Mouse (Mus musculus) heart, embryonic 11.5 days (tissue): ENCODE data around the gene Nampt. TPM values are rescaled to one million over a fixed set of nuclear protein-coding genes. Genes with fewer than 3 reads are reported as not detected.

Source experiments
- ATAC-seq: fragments of 200-750 bp; cut with Nextera tagmentation; replicated peaks from 2 replicates; pipeline ENCODE4 v1.8.0; 2017; ENCODE audit warnings: moderate library complexity; ENCODE audit not compliant: insufficient number of reproducible peaks, low FRiP score, low TSS enrichment
- H3K27ac ChIP-seq: fragments of 300-500 bp; sonication (generic); 2 replicates; pipeline ENCODE4 v1.5.1; 2014; ENCODE audit warnings: mild to moderate bottlenecking, low read depth, low read length
- H3K27me3 ChIP-seq: fragments of 300-500 bp; sonication (generic); 2 replicates; pipeline ENCODE4 v1.6.1; 2014; ENCODE audit warnings: mild to moderate bottlenecking, low read length, mixed read lengths; ENCODE audit not compliant: control insufficient read depth, insufficient read depth
- H3K36me3 ChIP-seq: fragments of 300-500 bp; sonication (generic); 2 replicates; pipeline ENCODE4 v1.6.1; 2014; ENCODE audit warnings: mild to moderate bottlenecking, low read length, moderate library complexity, mixed read lengths; ENCODE audit not compliant: control insufficient read depth, insufficient read depth
- H3K4me1 ChIP-seq: fragments of 300-500 bp; sonication (generic); 2 replicates; pipeline ENCODE4 v1.6.1; 2014; ENCODE audit warnings: low read length; ENCODE audit not compliant: control insufficient read depth, insufficient read depth
- H3K4me2 ChIP-seq: fragments of 300-500 bp; sonication (generic); 2 replicates; pipeline ENCODE4 v1.6.1; 2014; ENCODE audit warnings: mild to moderate bottlenecking, moderate library complexity
- H3K4me3 ChIP-seq: fragments of 300-500 bp; sonication (generic); 2 replicates; pipeline ENCODE4 v1.5.1; 2014; ENCODE audit warnings: low read depth, low read length
- H3K9ac ChIP-seq: fragments of 300-500 bp; sonication (generic); 2 replicates; pipeline ENCODE4 v1.6.1; 2014; ENCODE audit warnings: mild to moderate bottlenecking, low read depth, low read length, moderate library complexity
- H3K9me3 ChIP-seq: fragments of 300-500 bp; sonication (generic); replicated peaks from 2 replicates; pipeline ENCODE4 v1.6.1; 2016; ENCODE audit warnings: low read length; ENCODE audit not compliant: control insufficient read depth
- WGBS: fragments of 180-500 bp; shearing (Covaris S2); extraction: QIAGEN DNeasy Blood & Tissue Kit; methylation state at CpG from one replicate; pipeline ENCODE4 v1.1.7; 2014; ENCODE audit not compliant: insufficient replicate concordance; 5-methylcytosine and 5-hydroxymethylcytosine counted together
- polyA plus RNA-seq: library from polyadenylated mRNA; unstranded; fragments of >200 nt; fragmentation: Nextera tagmentation; extraction: Ambion mirVana; gene quantifications from 2 replicates; pipeline ENCODE4 v1.2.1, GENCODE M21; 2014

Nampt gene
- polyA plus RNA-seq, 1 experiment from 2014 or later: 21.0 TPM

DNA sequence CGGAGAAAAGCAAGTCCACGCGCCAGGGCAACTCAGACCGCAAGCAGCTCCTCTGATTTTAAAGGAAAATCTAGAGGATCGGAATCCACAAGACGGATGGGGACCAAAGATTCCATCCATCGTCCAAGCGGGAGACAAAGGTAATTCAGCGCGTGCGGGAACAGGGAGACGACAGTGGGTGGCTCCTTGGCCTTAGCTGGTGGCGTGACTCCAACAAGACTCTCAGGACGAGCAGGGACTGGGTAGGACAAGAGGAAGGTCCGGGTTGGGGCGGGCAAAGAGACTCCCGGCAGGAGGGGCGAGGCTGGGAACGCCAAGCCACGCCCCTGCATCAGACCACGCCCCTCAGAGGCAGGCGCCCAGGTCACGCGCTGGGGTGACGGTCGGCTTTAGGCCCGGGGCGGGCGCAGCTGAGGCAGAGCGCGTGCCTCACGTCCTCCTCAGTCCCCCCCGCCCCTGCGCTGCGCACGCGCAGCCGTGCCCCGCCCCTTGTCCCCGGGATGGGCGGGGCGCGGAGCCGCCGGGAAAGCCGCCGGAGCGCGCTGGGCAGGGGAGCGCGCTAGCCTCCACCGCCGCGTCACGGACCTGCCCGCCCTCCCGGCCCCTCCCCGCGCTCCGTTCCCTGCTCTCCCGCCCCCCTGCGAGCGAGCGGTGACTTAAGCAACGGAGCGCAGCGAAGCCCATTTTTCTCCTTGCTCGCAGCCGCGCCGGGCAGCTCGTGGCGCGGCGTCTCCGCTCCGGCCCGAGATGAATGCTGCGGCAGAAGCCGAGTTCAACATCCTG, 669 bp downstream of the Nampt start:
- H3K27me3 ChIP-seq: no peaks in the 10 kb centered on the region
- H3K9ac ChIP-seq: peak overlapping the region; percentile 80
- H3K4me3 ChIP-seq: peak overlapping the region; percentile 84
- ATAC-seq: peak; percentile 98
- peaks cover 5% of the 10 kb centered on the region; the same call in 1 of the 2 replicates for H3K4me1 ChIP-seq
- H3K9me3 ChIP-seq: no peaks in the 10 kb centered on the region
- H3K36me3 ChIP-seq: no peaks in the 10 kb centered on the region
- peak overlapping the region; percentile 90 for H3K27ac ChIP-seq
- H3K4me2 ChIP-seq: peak overlapping the region; percentile 82
- under 1% methylated on average over 60 of the region's 80 CpGs for WGBS

GRCm38 (mm10) chr12:32820688-32821503, 1.6 kb downstream of the Nampt start:
- H3K4me2 ChIP-seq: peak overlapping the region; percentile 82
- H3K36me3 ChIP-seq: no peaks in the 10 kb centered on the region
- WGBS: 2% methylated on average over 48 of the region's 49 CpGs
- H3K9me3 ChIP-seq: no peaks in the 10 kb centered on the region
- H3K9ac ChIP-seq: peak overlapping the region; percentile 80
- peak overlapping the region; percentile 90 for H3K27ac ChIP-seq
- H3K27me3 ChIP-seq: no peaks in the 10 kb centered on the region
- peaks cover 8% of the 10 kb centered on the region for H3K4me1 ChIP-seq
- peak; percentile 76 for ATAC-seq
- peak overlapping the region; percentile 84 for H3K4me3 ChIP-seq

DNA sequence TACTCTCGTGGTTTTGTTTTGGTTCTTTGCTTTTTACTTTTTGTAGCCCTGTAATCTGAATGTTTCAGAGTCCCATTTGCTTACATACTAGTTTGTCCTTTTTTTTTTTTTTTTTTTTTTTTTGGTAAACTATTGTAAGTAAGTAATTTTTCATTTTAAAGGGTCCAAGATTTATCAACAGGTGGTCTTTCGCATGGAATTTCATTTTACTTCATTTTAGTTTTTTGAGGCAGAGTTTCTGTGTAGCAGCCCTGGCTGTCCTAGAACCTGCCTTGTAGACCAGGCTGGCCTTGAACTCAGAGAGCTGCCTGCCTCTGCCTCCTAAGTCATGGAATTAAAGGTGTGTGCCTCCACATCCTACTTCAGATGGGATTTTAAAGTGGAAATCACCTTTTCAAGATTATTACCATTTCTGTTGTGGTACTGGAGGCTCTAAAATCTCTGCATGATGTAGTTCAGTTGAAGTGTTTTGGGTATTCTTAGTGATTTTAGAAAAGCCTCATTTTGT, 2.2 kb downstream of the Nampt start:
- Histone ChIP-seq H3K27me3 (no peaks in the 10 kb centered on the region), H3K9ac (no peak overlapping the region; the same call in 1 of the 2 replicates), H3K9me3 (no peaks in the 10 kb centered on the region), H3K4me3 (peak overlapping the region; percentile 84), H3K4me2 (peak overlapping the region; percentile 82), H3K27ac (no peak overlapping the region), H3K36me3 (no peaks in the 10 kb centered on the region), H3K4me1 (peaks cover 13% of the 10 kb centered on the region)
- ATAC-seq: no peak
- WGBS: 45% methylated on average over 2 of the region's 2 CpGs

DNA sequence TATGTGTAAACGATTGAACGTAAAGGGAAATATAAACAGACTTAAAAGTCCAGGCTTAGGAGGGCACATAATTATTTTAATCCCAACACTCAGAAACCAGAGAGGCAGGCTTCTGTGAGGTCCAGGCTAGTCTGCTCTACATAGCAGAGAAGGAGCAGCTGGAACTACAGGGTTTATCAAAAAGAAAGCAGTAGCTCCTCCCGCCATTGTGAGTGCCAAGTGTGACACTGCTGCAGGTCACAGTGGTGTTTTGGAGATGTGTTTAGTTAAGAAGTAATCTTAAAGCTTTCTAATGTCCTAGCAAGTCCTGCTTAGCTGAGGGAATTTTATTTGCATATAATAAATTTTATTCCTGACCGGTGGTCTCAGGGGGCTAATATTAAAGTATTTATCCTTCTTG, 2.7 kb downstream of the Nampt start:
- WGBS: 75% methylated on average over 4 of the region's 4 CpGs
- no peak for ATAC-seq
- no peaks in the 10 kb centered on the region for H3K27me3 ChIP-seq
- H3K4me3 ChIP-seq: no peak overlapping the region
- H3K9me3 ChIP-seq: no peaks in the 10 kb centered on the region
- peaks cover 13% of the 10 kb centered on the region for H3K4me1 ChIP-seq
- no peak overlapping the region for H3K4me2 ChIP-seq
- no peak overlapping the region for H3K9ac ChIP-seq
- H3K36me3 ChIP-seq: no peaks in the 10 kb centered on the region
- no peak overlapping the region for H3K27ac ChIP-seq

GRCm38 (mm10) chr12:32824586-32824985, 5.2 kb downstream of the Nampt start:
- no peak overlapping the region for H3K9ac ChIP-seq
- H3K36me3 ChIP-seq: no peaks in the 10 kb centered on the region
- WGBS: 91% methylated on average over 6 of the region's 6 CpGs
- H3K4me1 ChIP-seq: peaks cover 16% of the 10 kb centered on the region
- H3K9me3 ChIP-seq: no peaks in the 10 kb centered on the region
- no peak overlapping the region for H3K27ac ChIP-seq
- no peaks in the 10 kb centered on the region for H3K27me3 ChIP-seq
- no peak overlapping the region for H3K4me2 ChIP-seq
- ATAC-seq: no peak
- H3K4me3 ChIP-seq: no peak overlapping the region

DNA sequence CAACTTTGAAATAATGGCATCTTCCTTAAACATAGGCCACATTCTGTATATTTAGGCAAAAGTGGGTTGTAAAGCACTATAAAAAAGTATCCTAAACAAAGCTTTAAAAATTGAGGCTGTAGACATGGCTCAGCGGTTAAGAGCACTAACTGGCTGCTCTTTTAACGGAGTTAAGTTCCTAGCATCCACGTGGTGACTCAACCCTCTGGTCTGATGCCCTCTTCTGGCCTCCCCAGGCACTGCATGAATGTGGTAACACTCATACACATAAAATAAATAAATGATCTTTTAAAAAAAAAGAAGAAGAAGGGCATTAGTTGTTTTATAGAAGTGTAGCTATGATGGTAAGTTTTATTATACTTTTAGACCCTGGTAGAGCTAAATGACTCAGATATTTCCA, 7.6 kb downstream of the Nampt start:
- H3K4me2 ChIP-seq: no peak overlapping the region
- no peak overlapping the region for H3K4me3 ChIP-seq
- H3K9ac ChIP-seq: no peak overlapping the region
- 35% methylated on average over 3 of the region's 3 CpGs for WGBS
- no peaks in the 10 kb centered on the region for H3K36me3 ChIP-seq
- no peak overlapping the region for H3K27ac ChIP-seq
- ATAC-seq: no peak
- peaks cover 14% of the 10 kb centered on the region for H3K4me1 ChIP-seq
- no peaks in the 10 kb centered on the region for H3K9me3 ChIP-seq
- no peaks in the 10 kb centered on the region for H3K27me3 ChIP-seq

- peaks cover 11% of the 10 kb centered on the region for H3K4me1 ChIP-seq
- no peak overlapping the region for H3K4me2 ChIP-seq
- H3K27me3 ChIP-seq: no peaks in the 10 kb centered on the region
- no peak overlapping the region for H3K27ac ChIP-seq
- no peak for ATAC-seq
- no peak overlapping the region for H3K9ac ChIP-seq
- H3K36me3 ChIP-seq: peaks cover 2% of the 10 kb centered on the region; the same call in 1 of the 2 replicates
- no peak overlapping the region for H3K4me3 ChIP-seq
- H3K9me3 ChIP-seq: no peaks in the 10 kb centered on the region
- 73% methylated on average over 8 of the region's 8 CpGs for WGBS
Observed at GRCm38 (mm10) chr12:32828137-32828760, 8.9 kb downstream of the Nampt start.

DNA sequence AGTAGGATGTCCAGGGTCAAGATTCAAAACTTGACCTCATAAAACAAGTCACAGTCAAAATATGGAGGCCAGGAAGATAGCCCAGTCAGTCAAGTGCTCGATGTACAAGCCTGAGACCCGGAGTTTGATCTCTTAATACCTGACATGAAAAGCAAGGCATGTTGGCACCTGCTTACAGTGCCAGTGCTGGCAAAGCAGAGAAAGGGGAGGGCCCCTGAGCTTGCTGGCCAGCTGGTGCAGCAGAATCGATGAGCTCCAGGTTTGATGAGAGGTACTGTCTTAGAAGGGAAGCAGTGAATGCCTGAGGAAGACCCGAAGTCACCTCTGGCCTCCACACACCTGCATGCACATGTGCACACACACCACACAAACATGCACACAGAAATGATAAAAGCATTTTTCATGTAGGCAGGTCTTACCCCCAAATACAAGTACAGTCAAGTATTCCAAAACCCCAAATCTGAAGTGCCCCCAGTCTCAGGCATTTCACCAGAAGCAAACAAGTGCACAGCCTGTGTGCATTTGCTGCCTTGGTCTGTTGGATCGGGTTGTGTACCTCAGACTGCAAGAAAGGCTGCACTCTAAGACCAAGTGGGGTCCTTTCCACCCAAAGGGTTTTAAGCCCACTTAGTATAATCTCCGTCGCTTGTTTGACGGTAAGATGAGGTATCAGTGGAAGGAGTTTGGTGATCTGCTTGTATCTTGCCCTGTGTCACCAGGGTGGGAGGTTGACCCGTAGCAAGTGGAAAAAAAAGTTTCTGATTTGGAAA, 10.2 kb downstream of the Nampt start:
- WGBS: 82% methylated on average over 9 of the region's 9 CpGs
- no peaks in the 10 kb centered on the region for H3K9me3 ChIP-seq
- no peak for ATAC-seq

More for the DNA sequence above, 10.2 kb downstream of the Nampt start:
- peaks cover 11% of the 10 kb centered on the region for H3K4me1 ChIP-seq
- H3K9ac ChIP-seq: no peak overlapping the region
- H3K36me3 ChIP-seq: peaks cover 5% of the 10 kb centered on the region; the same call in 1 of the 2 replicates
- H3K27ac ChIP-seq: no peak overlapping the region
- H3K27me3 ChIP-seq: no peaks in the 10 kb centered on the region
- no peak overlapping the region for H3K4me3 ChIP-seq
- H3K4me2 ChIP-seq: no peak overlapping the region
